Mouse (Mus musculus) adrenal gland, postnatal 4 days (tissue): Measurements from ENCODE around the gene Hnrnph1. TPM values are rescaled to one million over a fixed set of nuclear protein-coding genes. Genes with fewer than 3 reads are reported as not detected.
"Not testable (repeated sequence)": the region's sequence is repeated elsewhere in the genome, so short reads cannot be mapped to it uniquely, and the experiment has no call there.

Experiments used
- DNase-seq, 2 experiments: peaks; one replicate each; pipeline ENCODE4 v3.0.0; 2021 to 2022; ENCODE audit warnings: low spot score in 2 of 2, mixed read lengths in 2 of 2
- long read RNA-seq, 2 experiments: library from polyadenylated mRNA; stranded (forward); transcript quantifications; one replicate each; pipeline ENCODE4 v2.0.0; 2021
- total RNA-seq, 2 experiments: library from RNA; stranded (reverse); gene quantifications; 2 replicates each; pipeline ENCODE4 v1.2.3; 2021

Gene Hnrnph1
- total RNA-seq, result 100 to 1,000 TPM; 380 to 474 TPM
- long read RNA-seq, experiment 1, partial matches to known transcripts, result 18 of 32 reads
- long read RNA-seq, experiment 1, other reads (novel, unspliced or antisense), result 8 of 32 reads
- long read RNA-seq, experiment 2, transcript Hnrnph1-201 (14 exons, 2,225 nt), result major isoform, 16 of 66 reads
- long read RNA-seq, experiment 2, partial matches to known transcripts, result 27 of 66 reads
- long read RNA-seq, experiment 2, other reads (novel, unspliced or antisense), result 22 of 66 reads

- peak; percentile 97 to 99 for DNase-seq
These were observed at the start of gene Hnrnph1 for GRCm38 (mm10) chr11:50376911-50377891. TSS of gene Hnrnph1 (plus strand) at chr11:50376990.

GRCm38 (mm10) chr11:50328075-50328625, 48.6 kb upstream of the Hnrnph1 start:
- no peak for DNase-seq

- no peak for DNase-seq
These were observed 47.4 kb upstream of the Hnrnph1 start for GRCm38 (mm10) chr11:50329378-50329777.

GRCm38 (mm10) chr11:50333181-50333580, 43.6 kb upstream of the Hnrnph1 start:
- no peak for DNase-seq

- DNase-seq, result no peak
These were observed 40.7 kb upstream of the Hnrnph1 start for GRCm38 (mm10) chr11:50336126-50336525.

GRCm38 (mm10) chr11:50336891-50337290, 39.9 kb upstream of the Hnrnph1 start:
- no peak for DNase-seq

- DNase-seq, result no peak
These were observed 31.3 kb upstream of the Hnrnph1 start for GRCm38 (mm10) chr11:50345486-50345885.

- DNase-seq, result no peak
These were observed 30.3 kb upstream of the Hnrnph1 start for GRCm38 (mm10) chr11:50346256-50347032.

GRCm38 (mm10) chr11:50352177-50352576, 24.6 kb upstream of the Hnrnph1 start:
- no peak for DNase-seq

GRCm38 (mm10) chr11:50354162-50354561, 22.6 kb upstream of the Hnrnph1 start, which contains the start of gene Cby3:
TSS of gene Cby3 (plus strand) at chr11:50354462.
- no peak for DNase-seq

GRCm38 (mm10) chr11:50354851-50355250, 21.9 kb upstream of the Hnrnph1 start:
- DNase-seq, result no peak

GRCm38 (mm10) chr11:50355395-50355794, 21.4 kb upstream of the Hnrnph1 start:
- DNase-seq, result no peak

GRCm38 (mm10) chr11:50358950-50359861, 17.6 kb upstream of the Hnrnph1 start:
- no peak for DNase-seq

GRCm38 (mm10) chr11:50361282-50361681, 15.5 kb upstream of the Hnrnph1 start:
- DNase-seq, result not testable (repeated sequence)

- DNase-seq, result peak; percentile 37 to 57
These were observed 12.2 kb upstream of the Hnrnph1 start for GRCm38 (mm10) chr11:50364548-50364947.

GRCm38 (mm10) chr11:50365322-50365721, 11.5 kb upstream of the Hnrnph1 start:
- DNase-seq, result no peak

- no peak for DNase-seq
These were observed 9.3 kb upstream of the Hnrnph1 start for GRCm38 (mm10) chr11:50367531-50367930.

- DNase-seq, result no peak
These were observed 7.4 kb upstream of the Hnrnph1 start for GRCm38 (mm10) chr11:50369360-50369911.

- DNase-seq, result no peak
These were observed 5.8 kb upstream of the Hnrnph1 start for GRCm38 (mm10) chr11:50370969-50371368.
